Mouse (Mus musculus) heart, embryonic 15.5 days (tissue): ENCODE results near the gene Eif4b. TPM values are rescaled to one million over a fixed set of nuclear protein-coding genes. Genes with fewer than 3 reads are reported as not detected.
A peak's percentile ranks its signal among the peaks of the same experiment; 100 is the strongest.

Experiments used
- ATAC-seq: fragments of 200-750 bp; cut with Nextera tagmentation; replicated peaks from 2 replicates; pipeline ENCODE4 v1.8.0; 2017; ENCODE audit warnings: low read depth, moderate TSS enrichment; ENCODE audit not compliant: insufficient number of reproducible peaks, insufficient read depth, low FRiP score
- H3K27ac ChIP-seq: fragments of 300-500 bp; sonication (generic); 2 replicates; pipeline ENCODE4 v1.5.1; 2015; ENCODE audit warnings: mild to moderate bottlenecking, inconsistent platforms
- H3K27me3 ChIP-seq: fragments of 300-500 bp; sonication (generic); 2 replicates; pipeline ENCODE4 v1.6.1; 2015; ENCODE audit warnings: inconsistent platforms
- H3K36me3 ChIP-seq: fragments of 300-500 bp; sonication (generic); 2 replicates; pipeline ENCODE4 v1.6.1; 2015; ENCODE audit warnings: mild to moderate bottlenecking, inconsistent platforms
- H3K4me1 ChIP-seq: fragments of 300-500 bp; sonication (generic); replicated peaks from 2 replicates; pipeline ENCODE4 v1.6.1; 2015; ENCODE audit warnings: inconsistent platforms
- H3K4me2 ChIP-seq: fragments of 300-500 bp; sonication (generic); 2 replicates; pipeline ENCODE4 v1.6.1; 2015; ENCODE audit warnings: inconsistent platforms, mild to moderate bottlenecking, moderate library complexity
- H3K4me3 ChIP-seq: fragments of 300-500 bp; sonication (generic); 2 replicates; pipeline ENCODE4 v1.5.1; 2015; ENCODE audit warnings: mild to moderate bottlenecking, inconsistent platforms
- H3K9ac ChIP-seq: fragments of 300-500 bp; sonication (generic); 2 replicates; pipeline ENCODE4 v1.6.1; 2015; ENCODE audit warnings: mild to moderate bottlenecking, inconsistent platforms
- H3K9me3 ChIP-seq: fragments of 300-500 bp; sonication (generic); replicated peaks from 2 replicates; pipeline ENCODE4 v1.6.1; 2016; ENCODE audit warnings: inconsistent platforms
- WGBS: fragments of 180-500 bp; shearing (Covaris S2); methylation state at CpG from one replicate; pipeline ENCODE4 v1.1.7; 2015; ENCODE audit warnings: mixed read lengths; 5-methylcytosine and 5-hydroxymethylcytosine counted together
- polyA plus RNA-seq: library from polyadenylated mRNA; unstranded; fragments of >200 nt; fragmentation: Nextera tagmentation; extraction: Ambion mirVana; gene quantifications from 2 replicates; pipeline ENCODE4 v1.2.1, GENCODE M21; 2015

Gene Eif4b
- polyA plus RNA-seq, 1 experiment from 2014 or later: 56.5 TPM

- Histone ChIP-seq H3K4me2 (no peak overlapping the region), H3K27me3 (no peaks in the 10 kb centered on the region), H3K9ac (no peak overlapping the region), H3K36me3 (no peaks in the 10 kb centered on the region), H3K4me1 (0 out of 2 replicates have a peak, but pooled peaks cover 2% of the 10 kb centered on the region), H3K27ac (no peak overlapping the region), H3K9me3 (no peaks in the 10 kb centered on the region), H3K4me3 (no peak overlapping the region)
- ATAC-seq: no peak
Observed at GRCm38 (mm10) chr15:102049871-102050270, 23.7 kb upstream of the Eif4b start.

- 0 out of 2 replicates have a peak, but pooled peaks have one; percentile 27 for ATAC-seq
- Histone ChIP-seq H3K9me3 (no peaks in the 10 kb centered on the region), H3K27me3 (no peaks in the 10 kb centered on the region), H3K4me3 (peak overlapping the region; percentile 51), H3K4me2 (peak overlapping the region; percentile 81), H3K9ac (peak overlapping the region; percentile 59), H3K27ac (peak overlapping the region; percentile 47), H3K4me1 (peaks cover 5% of the 10 kb centered on the region; the same call in 1 of the 2 replicates), H3K36me3 (no peaks in the 10 kb centered on the region)
- 1% methylated on average over 28 of the region's 33 CpGs for WGBS
Observed at GRCm38 (mm10) chr15:102051920-102052683, 21.5 kb upstream of the Eif4b start.

- ATAC-seq: no peak
- Histone ChIP-seq H3K4me1 (peaks cover 9% of the 10 kb centered on the region; the same call in 1 of the 2 replicates), H3K36me3 (no peaks in the 10 kb centered on the region), H3K9ac (no peak overlapping the region), H3K27me3 (no peaks in the 10 kb centered on the region), H3K27ac (no peak overlapping the region), H3K4me2 (no peak overlapping the region), H3K4me3 (no peak overlapping the region), H3K9me3 (no peaks in the 10 kb centered on the region)
- 71% methylated on average over 15 of the region's 15 CpGs for WGBS
Observed at GRCm38 (mm10) chr15:102056495-102057174, 16.9 kb upstream of the Eif4b start.

- Histone ChIP-seq H3K9ac (no peak overlapping the region), H3K4me3 (no peak overlapping the region), H3K4me2 (0 out of 2 replicates have a peak overlapping the region, but pooled peaks have one; percentile 15), H3K4me1 (peaks cover 11% of the 10 kb centered on the region), H3K36me3 (no peaks in the 10 kb centered on the region), H3K9me3 (no peaks in the 10 kb centered on the region), H3K27me3 (peaks cover 17% of the 10 kb centered on the region), H3K27ac (no peak overlapping the region)
- 3% methylated on average over 20 of the region's 20 CpGs for WGBS
- peak; percentile 76 for ATAC-seq
Observed at GRCm38 (mm10) chr15:102065661-102066325, 7.8 kb upstream of the Eif4b start.

GRCm38 (mm10) chr15:102070476-102071467 is 2.8 kb upstream of the Eif4b start:
- H3K36me3 ChIP-seq: no peaks in the 10 kb centered on the region
- WGBS: 62% methylated on average over 13 of the region's 13 CpGs
- H3K4me2 ChIP-seq: no peak overlapping the region
- H3K27me3 ChIP-seq: peaks cover 17% of the 10 kb centered on the region
- H3K4me3 ChIP-seq: no peak overlapping the region
- no peak overlapping the region for H3K9ac ChIP-seq
- no peaks in the 10 kb centered on the region for H3K9me3 ChIP-seq
- ATAC-seq: no peak
- peaks cover 16% of the 10 kb centered on the region for H3K4me1 ChIP-seq
- no peak overlapping the region for H3K27ac ChIP-seq

- H3K27ac ChIP-seq: peak overlapping the region; percentile 68
- H3K4me2 ChIP-seq: peak overlapping the region; percentile 88
Observed at GRCm38 (mm10) chr15:102072963-102073558, 512 bp upstream of the Eif4b start.

GRCm38 (mm10) chr15:102074070-102074731 is 628 bp downstream of the Eif4b start:
- H3K36me3 ChIP-seq: no peaks in the 10 kb centered on the region
- H3K4me1 ChIP-seq: peaks cover 21% of the 10 kb centered on the region
- H3K9me3 ChIP-seq: no peaks in the 10 kb centered on the region
- H3K9ac ChIP-seq: peak overlapping the region; percentile 93
- peak overlapping the region; percentile 88 for H3K4me2 ChIP-seq
- H3K4me3 ChIP-seq: peak overlapping the region; percentile 94
- H3K27me3 ChIP-seq: no peaks in the 10 kb centered on the region
- H3K27ac ChIP-seq: peak overlapping the region; percentile 95
- under 1% methylated on average over 57 of the region's 57 CpGs for WGBS
- peak; percentile 55 for ATAC-seq

More at GRCm38 (mm10) chr15:102072963-102073558, 512 bp upstream of the Eif4b start:
- Histone ChIP-seq H3K27me3 (no peaks in the 10 kb centered on the region), H3K4me1 (peaks cover 21% of the 10 kb centered on the region), H3K9ac (peak overlapping the region; percentile 44; the same call in 1 of the 2 replicates), H3K36me3 (no peaks in the 10 kb centered on the region), H3K9me3 (no peaks in the 10 kb centered on the region), H3K4me3 (peak overlapping the region; percentile 94)
- WGBS: 10% methylated on average over 6 of the region's 6 CpGs
- no peak for ATAC-seq

GRCm38 (mm10) chr15:102074876-102075585 is 1.5 kb downstream of the Eif4b start:
- H3K4me3 ChIP-seq: peak overlapping the region; percentile 94
- H3K9me3 ChIP-seq: no peaks in the 10 kb centered on the region
- H3K4me1 ChIP-seq: peaks cover 21% of the 10 kb centered on the region
- H3K27me3 ChIP-seq: no peaks in the 10 kb centered on the region
- peak overlapping the region; percentile 88 for H3K4me2 ChIP-seq
- H3K9ac ChIP-seq: peak overlapping the region; percentile 93
- peak overlapping the region; percentile 95; the same call in 1 of the 2 replicates for H3K27ac ChIP-seq
- ATAC-seq: no peak
- no peaks in the 10 kb centered on the region for H3K36me3 ChIP-seq
- 9% methylated on average over 11 of the region's 11 CpGs for WGBS

GRCm38 (mm10) chr15:102077111-102077677 is 3.6 kb downstream of the Eif4b start:
- H3K9me3 ChIP-seq: no peaks in the 10 kb centered on the region
- H3K4me1 ChIP-seq: peaks cover 26% of the 10 kb centered on the region
- H3K4me2 ChIP-seq: no peak overlapping the region
- H3K4me3 ChIP-seq: no peak overlapping the region
- no peak for ATAC-seq
- peaks cover 10% of the 10 kb centered on the region; the same call in 1 of the 2 replicates for H3K36me3 ChIP-seq
- H3K27ac ChIP-seq: no peak overlapping the region
- no peak overlapping the region for H3K9ac ChIP-seq
- no peaks in the 10 kb centered on the region for H3K27me3 ChIP-seq
- WGBS: 86% methylated on average over 2 of the region's 2 CpGs
